ENCODE assay signal across 8 mouse cellular contexts in the genomic region with DNA sequence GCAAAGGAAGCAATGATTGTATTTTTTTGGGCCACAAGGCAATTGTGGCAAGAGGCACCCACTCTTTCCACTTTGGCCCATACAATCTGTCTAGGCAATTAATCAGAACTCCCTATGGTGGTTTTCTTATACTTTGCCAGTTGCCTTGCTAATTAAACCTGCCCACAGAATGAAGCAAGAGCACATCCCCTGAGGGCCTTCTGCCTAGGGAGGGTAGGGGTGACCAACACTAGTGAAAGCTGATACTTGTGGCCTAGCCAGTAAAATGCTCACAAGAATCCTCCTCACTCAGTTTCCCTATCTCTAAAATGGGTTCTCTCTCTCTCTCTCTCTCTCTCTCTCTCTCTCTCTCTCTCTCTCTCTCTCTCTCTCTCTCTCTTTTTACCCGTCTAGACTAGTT. TPM values are rescaled to one million over a fixed set of nuclear protein-coding genes. Genes with fewer than 3 reads are reported as not detected.
A peak's percentile ranks its signal among the peaks of the same experiment; 100 is the strongest.
DNase-seq lines count a peak whose midpoint lies in the region; ATAC-seq and TF ChIP-seq lines count a peak whose summit lies in the region.

No protein-coding gene starts in this region.

- H3K27me3 ChIP-seq in forebrain, embryonic 13.5 days: no peaks in the 10 kb centered on the region
- H3K27me3 ChIP-seq in liver, embryonic 14.5 days (ENCODE audit: control insufficient read depth, insufficient read depth, low read length): no peaks in the 10 kb centered on the region

- H3K4me3 ChIP-seq in gastrocnemius, adult 2 months: peak overlapping the region; percentile 87
- H3K4me3 ChIP-seq in forebrain, embryonic 13.5 days: peak overlapping the region; percentile 54
- H3K4me3 ChIP-seq in liver, embryonic 14.5 days (ENCODE audit: insufficient read depth in 1 of 2, low read depth in 2 of 2, low read length in 2 of 2): no peak overlapping the region

- no peak overlapping the region; the same call in 1 of the 2 replicates for H3K9ac ChIP-seq in forebrain, embryonic 13.5 days
- no peak overlapping the region for H3K9ac ChIP-seq in liver, embryonic 14.5 days (replicated peaks)

- TF ChIP-seq EP300 in liver, embryonic 14.5 days (IDR thresholded peaks at IDR 0.05; ENCODE audit: low read depth): no peak

- 33% methylated on average over 1 of the region's 1 CpGs for WGBS in forebrain, embryonic 13.5 days
- WGBS in liver, embryonic 14.5 days (ENCODE audit: insufficient replicate concordance): 0% methylated on average over 1 of the region's 1 CpGs

- ATAC-seq in forebrain, embryonic 13.5 days: peak; percentile 31
- no peak for ATAC-seq in liver, embryonic 14.5 days (ENCODE audit: insufficient read depth)
- ATAC-seq in erythroblast, adult 5-6 weeks (replicated peaks; ENCODE audit: low FRiP score, poor library complexity, severe bottlenecking): no peak

- DNase-seq in gastrocnemius, adult 2 months: no peak
- no peak for DNase-seq in gastrocnemius, postnatal 14 days
- DNase-seq in 3T3-L1 (ENCODE audit: low read depth, low spot score): peak; percentile 40
- DNase-seq in liver, embryonic 14.5 days (ENCODE audit: low read depth in 3 of 3, low spot score in 3 of 3): no peak
- DNase-seq in spleen, postnatal 14 days (ENCODE audit: low spot score in 2 of 2): no peak
- no peak for DNase-seq in urinary bladder, postnatal 36 days (ENCODE audit: low spot score in 2 of 2)

- H3K4me1 ChIP-seq in forebrain, embryonic 13.5 days: no peaks in the 10 kb centered on the region
- 0 out of 4 replicates have a peak, but pooled peaks cover 0 to 2% of the 10 kb centered on the region in 2 experiments for H3K4me1 ChIP-seq in liver, embryonic 14.5 days (replicated peaks; ENCODE audit: control insufficient read depth in 2 of 2, insufficient read depth in 2 of 2, low read length in 1 of 2)

- intact Hi-C loops in gastrocnemius, adult 2 months (cut with DNase I): no loop called here
- intact Hi-C loops in gastrocnemius, postnatal 14 days (cut with DNase I; ENCODE audit: low total_unique reads): no loop called here

- no peaks in the 10 kb centered on the region for H3K36me3 ChIP-seq in forebrain, embryonic 13.5 days (ENCODE audit: poor library complexity, severe bottlenecking)
- H3K36me3 ChIP-seq in liver, embryonic 14.5 days (replicated peaks; ENCODE audit: control insufficient read depth, insufficient read depth, low read depth): no peaks in the 10 kb centered on the region

- H3K27ac ChIP-seq in gastrocnemius, adult 2 months: peak overlapping the region; percentile 85
- no peak overlapping the region for H3K27ac ChIP-seq in forebrain, embryonic 13.5 days
- H3K27ac ChIP-seq in liver, embryonic 14.5 days: no peak overlapping the region

- H3K4me2 ChIP-seq in forebrain, embryonic 13.5 days: peak overlapping the region; percentile 58
- peak overlapping the region; percentile 53 for H3K4me2 ChIP-seq in liver, embryonic 14.5 days (ENCODE audit: low read depth)

- TF ChIP-seq CTCF in gastrocnemius, adult 2 months (IDR thresholded peaks at IDR 0.05): no peak
- TF ChIP-seq CTCF in liver, embryonic 14.5 days (IDR thresholded peaks at IDR 0.05; ENCODE audit: low read depth): no peak

- H3K9me3 ChIP-seq in forebrain, embryonic 13.5 days (replicated peaks): no peaks in the 10 kb centered on the region
- no peaks in the 10 kb centered on the region for H3K9me3 ChIP-seq in liver, embryonic 14.5 days (ENCODE audit: control insufficient read depth, low read length)

RNA-seq across cellular contexts. Expression of a gene that starts 0.4 kb away (rescaled TPM):
- 1 to 10 TPM; 4.9 to 5.5 TPM for total RNA-seq in gastrocnemius, adult 2 months (2021)
- total RNA-seq in gastrocnemius, postnatal 14 days (2021): 1 to 10 TPM; 5.1 to 5.3 TPM
- 5.7 and 6.1 TPM in 2 replicates for polyA plus RNA-seq in forebrain, embryonic 13.5 days (2015; fragmentation: Nextera tagmentation; extraction: Ambion mirVana)
- polyA plus RNA-seq in liver, embryonic 14.5 days (2012; rRNA removed): 0.54 and 0.68 TPM in 2 replicates
- 0.85 and 0.88 TPM in 2 replicates for polyA plus RNA-seq in liver, embryonic 14.5 days (2014; fragmentation: Nextera tagmentation; extraction: Ambion mirVana)
- 10.7 and 14.8 TPM in 2 replicates for total RNA-seq in erythroblast, adult 5-6 weeks (2015; ENCODE audit: low replicate concordance)
- total RNA-seq in erythroblast, adult 5-6 weeks (2017; ENCODE audit: low replicate concordance): 3.6 and 4.4 TPM in 2 replicates

Comparison
In these comparisons a context has a peak if more than half of its experiments do, and no peak if none do; other contexts are left out.
1. H3K4me3 ChIP-seq: peak in gastrocnemius, adult 2 months (single experiment) and forebrain, embryonic 13.5 days (single experiment); none in liver, embryonic 14.5 days (0 of 2).